Mouse (Mus musculus) C2C12 (cell line): Measurements from ENCODE around the gene Eefsec. TPM values are rescaled to one million over a fixed set of nuclear protein-coding genes. Genes with fewer than 3 reads are reported as not detected.

Experiments
- H3K27me3 ChIP-seq: one replicate; pipeline ENCODE4 v1.6.1; 2011; ENCODE audit not compliant: control insufficient read depth, insufficient read depth, insufficient read length
- H3K36me3 ChIP-seq: one replicate; pipeline ENCODE4 v1.6.1; 2011; ENCODE audit not compliant: control insufficient read depth, insufficient read depth
- H3K4me3 ChIP-seq: one replicate; pipeline ENCODE4 v1.5.1; 2011; ENCODE audit warnings: mild to moderate bottlenecking, control low read depth; ENCODE audit not compliant: poor library complexity, insufficient read depth, severe bottlenecking
- H3K79me2 ChIP-seq: one replicate; pipeline ENCODE4 v1.6.1; 2011; ENCODE audit not compliant: control insufficient read depth, insufficient read depth
- H3K79me3 ChIP-seq: one replicate; pipeline ENCODE4 v1.6.1; 2011; ENCODE audit warnings: low read depth, control low read depth
- H3ac ChIP-seq: one replicate; pipeline ENCODE3; 2011; ENCODE audit warnings: low read depth; ENCODE audit not compliant: control insufficient read depth, insufficient read length
- CEBPB ChIP-seq: IDR thresholded peaks from one replicate; pipeline ENCODE4 v1.6.1; 2011; ENCODE audit warnings: low read depth, mild to moderate bottlenecking, control low read depth, moderate library complexity
- CTCF ChIP-seq: IDR thresholded peaks from one replicate; pipeline ENCODE4 v1.5.1; 2011; ENCODE audit not compliant: control insufficient read depth, insufficient read depth, insufficient read length
- FOSL1 ChIP-seq: IDR thresholded peaks from one replicate; pipeline ENCODE4 v1.8.0; 2011; ENCODE audit warnings: mild to moderate bottlenecking, low read length; ENCODE audit not compliant: poor library complexity, insufficient read depth, severe bottlenecking
- MAX ChIP-seq: IDR thresholded peaks from one replicate; pipeline ENCODE4 v1.6.1; 2011; ENCODE audit warnings: mild to moderate bottlenecking, control low read depth
- MYOD1 ChIP-seq: IDR thresholded peaks from one replicate; pipeline ENCODE4 v1.6.1; 2011; ENCODE audit warnings: low read depth; ENCODE audit not compliant: control insufficient read depth, insufficient read length
- MYOG ChIP-seq: IDR thresholded peaks from one replicate; pipeline ENCODE4 v1.6.1; 2011; ENCODE audit not compliant: control insufficient read depth, insufficient read length; ENCODE audit errors: extremely low read depth
- USF1 ChIP-seq: IDR thresholded peaks from one replicate; pipeline ENCODE4 v1.6.1; 2011; ENCODE audit warnings: low read depth, mild to moderate bottlenecking, control low read depth, moderate library complexity
- polyA plus RNA-seq: library from polyadenylated mRNA; unstranded; fragments of >200 nt; fragmentation: generic; extraction: Trizol; gene quantifications from one replicate; pipeline ENCODE4 v1.2.1, GENCODE M21; 2012; ENCODE audit warnings: missing spikeins

Gene Eefsec
- polyA plus RNA-seq, 1 experiment, result 19.5 TPM

DNA sequence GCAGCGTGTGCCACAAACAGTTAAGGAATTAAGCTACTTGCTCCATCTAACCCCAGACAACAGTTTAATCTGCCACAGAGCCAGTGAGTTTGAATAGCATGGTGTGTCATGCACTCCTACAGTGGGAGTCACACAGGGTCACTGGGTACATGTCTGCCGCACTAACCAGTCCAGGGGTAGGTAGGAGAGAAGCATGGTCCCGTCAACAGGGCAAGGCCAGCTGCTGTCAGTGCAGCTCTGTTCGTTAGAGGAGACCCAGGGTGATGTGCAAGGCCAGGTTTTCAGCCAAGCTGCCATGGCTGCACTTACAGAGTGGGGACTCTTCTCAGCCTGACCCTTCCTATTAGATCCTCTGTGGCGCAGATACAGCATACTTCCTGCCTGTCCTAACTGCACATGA lies 125.1 kb downstream of the Eefsec start:
- Histone ChIP-seq H3K4me3 (no peak overlapping the region), H3K79me3 (no peaks in the 10 kb centered on the region), H3K79me2 (no peaks in the 10 kb centered on the region), H3K36me3 (no peaks in the 10 kb centered on the region), H3K27me3 (no peaks in the 10 kb centered on the region), H3ac (no peak overlapping the region)
- TF ChIP-seq FOSL1, result no peak
- TF ChIP-seq MYOG, result no peak
- no peak for TF ChIP-seq CTCF
- TF ChIP-seq CEBPB, result no peak
- TF ChIP-seq MYOD1, result no peak
- TF ChIP-seq USF1, result no peak
- TF ChIP-seq MAX, result no peak

DNA sequence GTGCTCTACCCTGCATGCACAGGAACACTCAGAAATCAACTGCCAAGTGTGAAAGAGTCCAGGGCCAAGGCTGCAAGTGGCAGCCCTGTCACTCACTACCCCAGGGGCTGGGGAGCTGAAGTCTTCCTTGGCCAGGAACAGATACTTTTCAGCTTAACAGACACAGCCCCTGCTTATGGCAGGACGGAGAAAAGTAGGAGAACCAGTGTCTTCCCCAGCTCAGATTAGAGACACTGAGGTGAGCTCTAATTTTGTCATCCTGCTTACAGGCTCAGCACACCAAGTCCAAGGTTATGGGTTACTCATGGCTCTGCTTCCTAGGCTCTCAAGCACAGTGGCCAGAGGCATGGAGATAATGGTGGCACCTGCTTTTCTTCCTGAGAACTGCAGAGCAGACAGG lies 126.6 kb downstream of the Eefsec start:
- no peaks in the 10 kb centered on the region for H3K27me3 ChIP-seq

GRCm38 (mm10) chr6:88315295-88315694 lies 131.0 kb downstream of the Eefsec start:
- TF ChIP-seq USF1 (no peak), FOSL1 (no peak), CEBPB (no peak), CTCF (no peak), MAX (no peak)
- Histone ChIP-seq H3K36me3 (no peaks in the 10 kb centered on the region), H3K27me3 (no peaks in the 10 kb centered on the region), H3K79me3 (no peaks in the 10 kb centered on the region), H3ac (no peak overlapping the region), H3K4me3 (no peak overlapping the region), H3K79me2 (no peaks in the 10 kb centered on the region)

More for the DNA sequence above, 126.6 kb downstream of the Eefsec start:
- Histone ChIP-seq H3K36me3 (no peaks in the 10 kb centered on the region), H3K79me2 (no peaks in the 10 kb centered on the region), H3ac (no peak overlapping the region), H3K4me3 (no peak overlapping the region), H3K79me3 (no peaks in the 10 kb centered on the region)
- TF ChIP-seq FOSL1, result no peak
- TF ChIP-seq MYOD1, result no peak
- no peak for TF ChIP-seq USF1
- TF ChIP-seq MYOG, result no peak
- no peak for TF ChIP-seq MAX
- TF ChIP-seq CTCF, result no peak
- TF ChIP-seq CEBPB, result no peak

GRCm38 (mm10) chr6:88313937-88314336 lies 132.4 kb downstream of the Eefsec start:
- TF ChIP-seq MAX (no peak), MYOD1 (no peak), CEBPB (no peak), FOSL1 (no peak), USF1 (no peak), CTCF (no peak), MYOG (no peak)
- H3ac ChIP-seq, result no peak overlapping the region
- no peak overlapping the region for H3K4me3 ChIP-seq
- no peaks in the 10 kb centered on the region for H3K79me3 ChIP-seq
- H3K36me3 ChIP-seq, result no peaks in the 10 kb centered on the region
- no peaks in the 10 kb centered on the region for H3K79me2 ChIP-seq
- H3K27me3 ChIP-seq, result no peaks in the 10 kb centered on the region

- no peaks in the 10 kb centered on the region for H3K79me3 ChIP-seq
- TF ChIP-seq USF1 (no peak), CTCF (no peak), MAX (no peak), FOSL1 (no peak), MYOG (no peak), MYOD1 (no peak), CEBPB (no peak)
- no peaks in the 10 kb centered on the region for H3K79me2 ChIP-seq
- no peak overlapping the region for H3ac ChIP-seq
- H3K4me3 ChIP-seq, result no peak overlapping the region
- no peaks in the 10 kb centered on the region for H3K36me3 ChIP-seq
- H3K27me3 ChIP-seq, result no peaks in the 10 kb centered on the region
These were observed 134.7 kb downstream of the Eefsec start for GRCm38 (mm10) chr6:88311593-88311992.

DNA sequence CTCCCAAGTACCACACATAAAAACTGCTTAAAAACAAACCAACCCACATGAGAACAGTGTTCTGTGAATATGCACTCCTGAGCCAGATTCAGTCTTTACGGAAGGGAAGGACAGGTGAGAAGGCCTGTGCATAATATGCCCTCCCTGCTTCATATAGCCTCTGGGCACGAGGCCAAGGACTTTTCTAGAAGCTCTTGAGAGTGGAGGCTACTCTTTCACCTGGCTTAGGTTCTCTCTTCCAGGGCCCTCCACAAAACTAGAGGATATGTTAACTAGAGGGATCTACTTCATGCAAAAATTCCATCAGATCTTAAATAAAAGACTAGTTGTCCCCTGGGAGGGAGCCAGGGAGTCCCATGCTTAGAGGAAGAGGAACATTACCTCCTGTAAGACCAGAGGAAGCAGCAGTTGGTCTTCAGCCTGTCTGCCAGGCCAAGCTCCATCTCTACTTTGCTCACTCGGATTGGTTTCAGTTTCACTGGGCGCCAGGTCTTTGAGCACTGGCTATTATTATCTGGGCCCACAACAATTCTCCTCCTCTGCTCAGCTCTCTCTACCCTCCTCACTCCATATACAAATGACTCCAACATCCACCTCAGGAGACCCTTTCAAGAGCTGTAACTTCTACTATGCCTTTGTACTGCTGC lies 140.1 kb downstream of the Eefsec start:
- Histone ChIP-seq H3K27me3 (no peaks in the 10 kb centered on the region), H3ac (no peak overlapping the region), H3K4me3 (no peak overlapping the region)

More for the DNA sequence above, 140.1 kb downstream of the Eefsec start:
- Histone ChIP-seq H3K79me2 (no peaks in the 10 kb centered on the region), H3K79me3 (no peaks in the 10 kb centered on the region), H3K36me3 (no peaks in the 10 kb centered on the region)
- no peak for TF ChIP-seq MYOG
